Mouse (Mus musculus): Measurements from ENCODE around the gene Ppie. TPM values are rescaled to one million over a fixed set of nuclear protein-coding genes. Genes with fewer than 3 reads are reported as not detected.
"Not testable (repeated sequence)": the region's sequence is repeated elsewhere in the genome, so short reads cannot be mapped to it uniquely, and the experiment has no call there.

Ppie gene
- total and polyA plus RNA-seq, 3 experiments: 97.9 to 100 TPM; not detected in 1

GRCm38 (mm10) chr4:123105929-123106328 is 33.8 kb downstream of the Ppie start:
- H3K36me3 ChIP-seq (ENCODE audit: control insufficient read depth in 1 of 2, insufficient read depth in 2 of 2, low read length in 2 of 2); H3K9me3 ChIP-seq (replicated peaks; ENCODE audit: insufficient read depth, low read length); H3K79me2 ChIP-seq (ENCODE audit: control insufficient read depth, insufficient read depth, low read length, poor library complexity); H3K27me3 ChIP-seq (ENCODE audit: control insufficient read depth in 1 of 2, insufficient read depth in 2 of 2, low read length in 2 of 2); H3K4me3 ChIP-seq (ENCODE audit: control insufficient read depth in 1 of 2, insufficient read depth in 1 of 2, low read depth in 2 of 2, low read length in 2 of 2); DNase-seq (ENCODE audit: low read depth, low spot score); H3K27ac ChIP-seq (ENCODE audit: control insufficient read depth, low read depth, low read length); H3K4me1 ChIP-seq (ENCODE audit: control insufficient read depth in 1 of 2, insufficient read depth in 2 of 2, low read length in 2 of 2); H3K9ac ChIP-seq (ENCODE audit: control insufficient read depth, low read depth, low read length, poor library complexity, severe bottlenecking): not testable (repeated sequence)

- no peak for DNase-seq (ENCODE audit: low read depth, low spot score)
- peaks cover 0 to 2% of the 10 kb centered on the region in 2 experiments; a peak in 1 of 4 replicates for H3K27me3 ChIP-seq (ENCODE audit: control insufficient read depth in 1 of 2, insufficient read depth in 2 of 2, low read length in 2 of 2)
- H3K9me3 ChIP-seq (replicated peaks; ENCODE audit: insufficient read depth, low read length): no peaks in the 10 kb centered on the region
- no peaks in the 10 kb centered on the region for H3K79me2 ChIP-seq (ENCODE audit: control insufficient read depth, insufficient read depth, low read length, poor library complexity)
- H3K4me1 ChIP-seq (ENCODE audit: control insufficient read depth in 1 of 2, insufficient read depth in 2 of 2, low read length in 2 of 2): no peaks in the 10 kb centered on the region
- no peak overlapping the region for H3K4me3 ChIP-seq (ENCODE audit: control insufficient read depth in 1 of 2, insufficient read depth in 1 of 2, low read depth in 2 of 2, low read length in 2 of 2)
- H3K36me3 ChIP-seq (ENCODE audit: control insufficient read depth in 1 of 2, insufficient read depth in 2 of 2, low read length in 2 of 2): no peaks in the 10 kb centered on the region
- H3K27ac ChIP-seq (ENCODE audit: control insufficient read depth, low read depth, low read length): no peak overlapping the region
- no peak overlapping the region for H3K9ac ChIP-seq (ENCODE audit: control insufficient read depth, low read depth, low read length, poor library complexity, severe bottlenecking)
- TF ChIP-seq TBP (IDR thresholded peaks at IDR 0.05; ENCODE audit: low read depth, low read length) (no peak), POLR2AphosphoS5 (IDR thresholded peaks at IDR 0.05; ENCODE audit: borderline replicate concordance, low read depth, low read length) (no peak), HCFC1 (IDR thresholded peaks at IDR 0.05; ENCODE audit: low read depth, low read length) (no peak), MXI1 (IDR thresholded peaks at IDR 0.05; ENCODE audit: low read depth, low read length) (no peak), ETS1 (IDR thresholded peaks at IDR 0.05; ENCODE audit: low read depth, low read length) (no peak), ZMIZ1 (IDR thresholded peaks at IDR 0.05; ENCODE audit: low read depth, low read length) (no peak), MYB (IDR thresholded peaks at IDR 0.05; ENCODE audit: low read depth, low read length) (no peak), BHLHE40 (IDR thresholded peaks at IDR 0.05; ENCODE audit: borderline replicate concordance, low read depth, low read length) (no peak)
These were observed 34.3 kb downstream of the Ppie start for GRCm38 (mm10) chr4:123105451-123105790.

- H3K27me3 ChIP-seq (ENCODE audit: control insufficient read depth in 1 of 2, insufficient read depth in 2 of 2, low read length in 2 of 2): peaks cover 0 to 2% of the 10 kb centered on the region in 2 experiments; a peak in 1 of 4 replicates
- H3K27ac ChIP-seq (ENCODE audit: control insufficient read depth, low read depth, low read length): no peak within 1 kb of the TSS
- no peak within 1 kb of the TSS for H3K4me3 ChIP-seq (ENCODE audit: control insufficient read depth in 1 of 2, insufficient read depth in 1 of 2, low read depth in 2 of 2, low read length in 2 of 2)
- no peaks in the 10 kb centered on the region for H3K79me2 ChIP-seq (ENCODE audit: control insufficient read depth, insufficient read depth, low read length, poor library complexity)
- H3K36me3 ChIP-seq (ENCODE audit: control insufficient read depth in 1 of 2, insufficient read depth in 2 of 2, low read length in 2 of 2): no peaks in the 10 kb centered on the region
- no peak within 1 kb of the TSS for H3K9ac ChIP-seq (ENCODE audit: control insufficient read depth, low read depth, low read length, poor library complexity, severe bottlenecking)
- no peaks in the 10 kb centered on the region for H3K9me3 ChIP-seq (replicated peaks; ENCODE audit: insufficient read depth, low read length)
- no peak for DNase-seq (ENCODE audit: low read depth, low spot score)
- H3K4me1 ChIP-seq (ENCODE audit: control insufficient read depth in 1 of 2, insufficient read depth in 2 of 2, low read length in 2 of 2): no peaks in the 10 kb centered on the region
- TF ChIP-seq NRF1 (IDR thresholded peaks at IDR 0.05; ENCODE audit: insufficient read depth, low read depth, low read length, poor library complexity, severe bottlenecking) (no peak), MEF2A (IDR thresholded peaks at IDR 0.05; ENCODE audit: extremely low read depth, insufficient replicate concordance, low read depth, low read length, poor library complexity, severe bottlenecking) (no peak), ZMIZ1 (IDR thresholded peaks at IDR 0.05; ENCODE audit: low read depth, low read length) (no peak), CTCF (IDR thresholded peaks at IDR 0.05 in 2 of 3, conservative IDR thresholded peaks at IDR 0.05 in 1 of 3; ENCODE audit: control insufficient read depth in 1 of 3, insufficient read depth in 1 of 3, low read depth in 2 of 3, low read length in 3 of 3, poor library complexity in 1 of 3, severe bottlenecking in 1 of 3) (no peak), RCOR1 (IDR thresholded peaks at IDR 0.05; ENCODE audit: low read depth, low read length) (no peak), NELFE (IDR thresholded peaks at IDR 0.05; ENCODE audit: low read depth, low read length) (no peak), TBP (IDR thresholded peaks at IDR 0.05; ENCODE audit: low read depth, low read length) (no peak), POLR2AphosphoS2 (IDR thresholded peaks at IDR 0.05; ENCODE audit: low read length) (no peak), USF2 (IDR thresholded peaks at IDR 0.05; ENCODE audit: borderline replicate concordance in 1 of 2, insufficient read depth in 1 of 2, low read depth in 1 of 2, low read length in 2 of 2) (no peak), TCF12 (IDR thresholded peaks at IDR 0.05; ENCODE audit: low read depth, low read length) (no peak), USF1 (IDR thresholded peaks at IDR 0.05; ENCODE audit: low read depth, low read length) (no peak), GATA1 (IDR thresholded peaks at IDR 0.05; ENCODE audit: low read depth, low read length) (no peak), SMC3 (IDR thresholded peaks at IDR 0.05; ENCODE audit: low read depth, low read length) (no peak), GABPA (IDR thresholded peaks at IDR 0.05; ENCODE audit: low read depth, low read length) (no peak), JUND (IDR thresholded peaks at IDR 0.05; ENCODE audit: low read depth, low read length) (no peak), UBTF (IDR thresholded peaks at IDR 0.05; ENCODE audit: borderline replicate concordance, insufficient read depth, low read depth, low read length) (no peak), TAL1 (IDR thresholded peaks at IDR 0.05; ENCODE audit: low read length) (no peak), BHLHE40 (IDR thresholded peaks at IDR 0.05; ENCODE audit: borderline replicate concordance, low read depth, low read length) (no peak)
These were observed 34.9 kb downstream of the Ppie start, which contains the start of gene Bmp8b for GRCm38 (mm10) chr4:123104651-123105450. Bmp8b (plus strand) TSS chr4:123105165.
